ENCODE assay signal across 8 mouse cellular contexts in the genomic region with DNA sequence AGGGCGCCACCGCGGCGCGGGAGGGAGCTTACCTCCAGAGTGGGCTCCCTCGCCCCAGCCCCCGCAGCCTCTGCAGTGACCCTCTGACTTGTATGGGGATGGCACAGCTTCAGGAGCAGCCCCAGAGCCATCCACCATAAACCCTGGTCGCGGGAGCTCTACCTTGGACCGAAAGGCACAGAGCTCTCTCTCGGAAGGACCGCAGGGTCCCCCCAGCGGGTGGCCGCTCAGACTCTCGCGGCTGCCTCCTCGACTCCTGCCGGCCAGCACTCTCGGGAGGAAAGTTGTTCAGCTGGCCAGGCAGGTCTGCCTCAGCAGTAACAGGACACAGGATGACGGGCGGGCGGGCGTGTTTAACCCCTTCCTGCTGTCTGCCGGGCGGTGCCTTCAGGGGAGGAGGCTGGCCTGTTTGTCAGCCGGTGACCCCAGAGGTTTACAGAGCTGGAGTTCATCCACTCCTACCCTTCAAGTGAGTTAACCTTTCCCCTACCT. TPM values are rescaled to one million over a fixed set of nuclear protein-coding genes. Genes with fewer than 3 reads are reported as not detected.
DNase-seq lines count a peak whose midpoint lies in the region; ATAC-seq lines count a peak whose summit lies in the region.

Epn3 (minus strand) TSS at position 314 of the 492 bp plus-strand sequence.

- peaks cover 26% of the 10 kb centered on the region for H3K4me1 ChIP-seq in forebrain, embryonic 12.5 days
- peaks cover 18% of the 10 kb centered on the region for H3K4me1 ChIP-seq in hindbrain, embryonic 16.5 days (ENCODE audit: control insufficient read depth, insufficient read depth, low read depth, low read length)
- H3K4me1 ChIP-seq in liver, embryonic 11.5 days (replicated peaks; ENCODE audit: control insufficient read depth, insufficient read depth, low read length): no peaks in the 10 kb centered on the region; the same call in 1 of the 2 replicates
- peaks cover 8% of the 10 kb centered on the region for H3K4me1 ChIP-seq in neural tube, embryonic 11.5 days (ENCODE audit: control insufficient read depth, insufficient read depth, low read length)

- peak; percentile 29 for DNase-seq in gastrocnemius, postnatal 10 days
- no peak for DNase-seq in gastrocnemius, postnatal 14 days
- peak; percentile 53 for DNase-seq in liver, embryonic 11.5 days (ENCODE audit: low spot score)
- DNase-seq in neural tube, embryonic 11.5 days (ENCODE audit: low spot score): peak; percentile 53
- no peak for DNase-seq in spleen, adult 12 weeks (ENCODE audit: low spot score)
- no peak for DNase-seq in B cell, adult 2 months

- H3K27me3 ChIP-seq in forebrain, embryonic 12.5 days: peaks cover 58% of the 10 kb centered on the region
- peaks cover 2% of the 10 kb centered on the region; the same call in 1 of the 2 replicates for H3K27me3 ChIP-seq in hindbrain, embryonic 16.5 days (replicated peaks; ENCODE audit: control insufficient read depth, insufficient read depth, low read length)
- H3K27me3 ChIP-seq in liver, embryonic 11.5 days (replicated peaks; ENCODE audit: control insufficient read depth, insufficient read depth, low read length): peaks cover 60% of the 10 kb centered on the region
- H3K27me3 ChIP-seq in neural tube, embryonic 11.5 days (ENCODE audit: control insufficient read depth, insufficient read depth, low read length): peaks cover 8% of the 10 kb centered on the region

- WGBS in forebrain, embryonic 12.5 days: 1% methylated on average over 26 of the region's 26 CpGs
- 0% methylated on average over 21 of the region's 26 CpGs for WGBS in hindbrain, embryonic 16.5 days
- 1% methylated on average over 25 of the region's 26 CpGs for WGBS in liver, embryonic 11.5 days
- WGBS in neural tube, embryonic 11.5 days: 2% methylated on average over 26 of the region's 26 CpGs

- H3K27ac ChIP-seq in forebrain, embryonic 12.5 days: no peak within 1 kb of the TSS
- H3K27ac ChIP-seq in hindbrain, embryonic 16.5 days (ENCODE audit: low read depth, low read length): peak within 1 kb of the TSS; percentile 55
- H3K27ac ChIP-seq in liver, embryonic 11.5 days (ENCODE audit: low read depth, low read length): no peak within 1 kb of the TSS
- no peak within 1 kb of the TSS for H3K27ac ChIP-seq in neural tube, embryonic 11.5 days (ENCODE audit: low read depth, low read length)

- peak within 1 kb of the TSS; percentile 26 for H3K4me3 ChIP-seq in forebrain, embryonic 12.5 days (replicated peaks)
- peak within 1 kb of the TSS; percentile 36 for H3K4me3 ChIP-seq in hindbrain, embryonic 16.5 days (ENCODE audit: low read length)
- peak within 1 kb of the TSS; percentile 34 for H3K4me3 ChIP-seq in liver, embryonic 11.5 days (ENCODE audit: low read depth, low read length)
- peak within 1 kb of the TSS; percentile 21 for H3K4me3 ChIP-seq in neural tube, embryonic 11.5 days (ENCODE audit: low read depth, low read length)

- peak; percentile 36 for ATAC-seq in forebrain, embryonic 12.5 days (ENCODE audit: low FRiP score)
- ATAC-seq in hindbrain, embryonic 16.5 days: peak; percentile 40; the same call in 1 of the 2 replicates
- ATAC-seq in liver, embryonic 11.5 days (replicated peaks; ENCODE audit: low FRiP score): no peak
- no peak for ATAC-seq in neural tube, embryonic 11.5 days (ENCODE audit: insufficient read depth, low FRiP score, low TSS enrichment)

- intact Hi-C loops in gastrocnemius, postnatal 14 days (cut with DNase I; ENCODE audit: low total_unique reads): no loop called here

- H3K4me2 ChIP-seq in forebrain, embryonic 12.5 days: peak within 1 kb of the TSS; percentile 54
- peak within 1 kb of the TSS; percentile 60 for H3K4me2 ChIP-seq in hindbrain, embryonic 16.5 days (ENCODE audit: low read length)
- H3K4me2 ChIP-seq in liver, embryonic 11.5 days: peak within 1 kb of the TSS; percentile 56
- H3K4me2 ChIP-seq in neural tube, embryonic 11.5 days (ENCODE audit: low read depth): peak within 1 kb of the TSS; percentile 46

- no peaks in the 10 kb centered on the region for H3K36me3 ChIP-seq in forebrain, embryonic 12.5 days (replicated peaks)
- H3K36me3 ChIP-seq in hindbrain, embryonic 16.5 days (ENCODE audit: control insufficient read depth, insufficient read depth, low read length): no peaks in the 10 kb centered on the region
- H3K36me3 ChIP-seq in liver, embryonic 11.5 days (ENCODE audit: control insufficient read depth, insufficient read depth, low read length): no peaks in the 10 kb centered on the region
- no peaks in the 10 kb centered on the region for H3K36me3 ChIP-seq in neural tube, embryonic 11.5 days (ENCODE audit: control insufficient read depth, insufficient read depth, low read length)

- peak within 1 kb of the TSS; percentile 36; the same call in 1 of the 2 replicates for H3K9ac ChIP-seq in forebrain, embryonic 12.5 days
- H3K9ac ChIP-seq in hindbrain, embryonic 16.5 days (ENCODE audit: low read depth, low read length): peak within 1 kb of the TSS; percentile 58
- 0 out of 2 replicates have a peak within 1 kb of the TSS, but pooled peaks have one; percentile 34 for H3K9ac ChIP-seq in liver, embryonic 11.5 days (ENCODE audit: low read depth, low read length)
- H3K9ac ChIP-seq in neural tube, embryonic 11.5 days (ENCODE audit: low read length): peak within 1 kb of the TSS; percentile 16; the same call in 1 of the 2 replicates

- no peaks in the 10 kb centered on the region for H3K9me3 ChIP-seq in forebrain, embryonic 12.5 days
- no peaks in the 10 kb centered on the region for H3K9me3 ChIP-seq in hindbrain, embryonic 16.5 days (ENCODE audit: control insufficient read depth, low read length)
- no peaks in the 10 kb centered on the region for H3K9me3 ChIP-seq in liver, embryonic 11.5 days (ENCODE audit: control insufficient read depth, low read length)
- H3K9me3 ChIP-seq in neural tube, embryonic 11.5 days (ENCODE audit: control insufficient read depth, low read length): no peaks in the 10 kb centered on the region

RNA-seq across cellular contexts. Expression of gene Epn3, which starts in this region (rescaled TPM):
- under 1 TPM; 0.21 to 0.59 TPM for total RNA-seq in gastrocnemius, postnatal 10 days (2021)
- total RNA-seq in gastrocnemius, postnatal 14 days (2021): under 1 TPM; 0.09 to 0.25 TPM
- polyA plus RNA-seq in forebrain, embryonic 12.5 days (2016; fragmentation: Nextera tagmentation; extraction: Ambion mirVana): 0.52 and 0.97 TPM in 2 replicates
- polyA plus RNA-seq in hindbrain, embryonic 16.5 days (2015; fragmentation: Nextera tagmentation; extraction: Ambion mirVana): 2.8 and 3.0 TPM in 2 replicates
- 0.84 and 0.91 TPM in 2 replicates for polyA plus RNA-seq in liver, embryonic 11.5 days (2014; fragmentation: Nextera tagmentation; extraction: Ambion mirVana)
- polyA plus RNA-seq in neural tube, embryonic 11.5 days (2014; fragmentation: Nextera tagmentation; extraction: Ambion mirVana): 0.68 and 0.72 TPM in 2 replicates

Comparison
In these comparisons a context has a peak if more than half of its experiments do, and no peak if none do; other contexts are left out.
1. Peak in DNase-seq in gastrocnemius, postnatal 10 days; RNA of the gene not detected or under 1 TPM.
2. Peak in ATAC-seq, H3K4me3 ChIP-seq, H3K9ac ChIP-seq and H3K4me2 ChIP-seq in forebrain, embryonic 12.5 days; RNA of the gene not detected or under 1 TPM.
3. Peak in DNase-seq, H3K4me3 ChIP-seq, H3K9ac ChIP-seq and H3K4me2 ChIP-seq in liver, embryonic 11.5 days; RNA of the gene not detected or under 1 TPM.
4. Peak in DNase-seq, H3K4me3 ChIP-seq, H3K9ac ChIP-seq and H3K4me2 ChIP-seq in neural tube, embryonic 11.5 days; RNA of the gene not detected or under 1 TPM.